Mouse (Mus musculus) forebrain, embryonic 14.5 days (tissue): ENCODE measurements around the gene C1qtnf2. TPM values are rescaled to one million over a fixed set of nuclear protein-coding genes. Genes with fewer than 3 reads are reported as not detected.

Experiments used
- ATAC-seq: fragments of 200-750 bp; cut with Nextera tagmentation; 2 replicates; pipeline ENCODE4 v1.8.0; 2017; ENCODE audit warnings: mild to moderate bottlenecking, moderate library complexity
- DNase-seq: peaks from one replicate; pipeline ENCODE4 v3.0.0-alpha.2; 2015; ENCODE audit warnings: low spot score
- H3K27ac ChIP-seq: fragments of 300-500 bp; sonication (generic); 2 replicates; pipeline ENCODE4 v1.5.1; 2014; ENCODE audit warnings: low read depth, mild to moderate bottlenecking, control low read depth, low read length, moderate library complexity
- H3K27me3 ChIP-seq: fragments of 300-500 bp; sonication (generic); replicated peaks from 2 replicates; pipeline ENCODE4 v1.6.1; 2014; ENCODE audit warnings: low read length, control low read depth, mixed read lengths; ENCODE audit not compliant: control insufficient read depth, insufficient read depth
- H3K36me3 ChIP-seq: fragments of 300-500 bp; sonication (generic); 2 replicates; pipeline ENCODE4 v1.6.1; 2014; ENCODE audit warnings: low read length, control low read depth; ENCODE audit not compliant: control insufficient read depth, insufficient read depth
- H3K4me1 ChIP-seq: fragments of 300-500 bp; sonication (generic); 2 replicates; pipeline ENCODE4 v1.6.1; 2014; ENCODE audit warnings: antibody characterized with exemption, low read length, control low read depth; ENCODE audit not compliant: control insufficient read depth, insufficient read depth
- H3K4me2 ChIP-seq: fragments of 300-500 bp; sonication (generic); 2 replicates; pipeline ENCODE4 v1.6.1; 2014; ENCODE audit warnings: mild to moderate bottlenecking, control low read depth, low read length
- H3K4me3 ChIP-seq: fragments of 300-500 bp; sonication (generic); 2 replicates; pipeline ENCODE4 v1.5.1; 2014; ENCODE audit warnings: low read depth, low read length, control low read depth
- H3K9ac ChIP-seq: fragments of 300-500 bp; sonication (generic); 2 replicates; pipeline ENCODE4 v1.6.1; 2014; ENCODE audit warnings: mild to moderate bottlenecking, low read length, control low read depth, moderate library complexity
- H3K9me3 ChIP-seq: fragments of 300-500 bp; sonication (generic); replicated peaks from 2 replicates; pipeline ENCODE4 v1.6.1; 2016; ENCODE audit warnings: low read length, control low read depth, mixed read lengths; ENCODE audit not compliant: control insufficient read depth
- WGBS: fragments of 180-500 bp; shearing (Covaris S2); extraction: QIAGEN DNeasy Blood & Tissue Kit; methylation state at CpG from one replicate; pipeline ENCODE4 v1.1.7; 2014; 5-methylcytosine and 5-hydroxymethylcytosine counted together
- polyA plus RNA-seq: library from polyadenylated mRNA; unstranded; fragments of >200 nt; fragmentation: Nextera tagmentation; extraction: Ambion mirVana; gene quantifications from 2 replicates; pipeline ENCODE4 v1.2.1, GENCODE M21; 2014

C1qtnf2 gene
- polyA plus RNA-seq, 1 experiment from 2014 or later, result 5.6 TPM

DNA sequence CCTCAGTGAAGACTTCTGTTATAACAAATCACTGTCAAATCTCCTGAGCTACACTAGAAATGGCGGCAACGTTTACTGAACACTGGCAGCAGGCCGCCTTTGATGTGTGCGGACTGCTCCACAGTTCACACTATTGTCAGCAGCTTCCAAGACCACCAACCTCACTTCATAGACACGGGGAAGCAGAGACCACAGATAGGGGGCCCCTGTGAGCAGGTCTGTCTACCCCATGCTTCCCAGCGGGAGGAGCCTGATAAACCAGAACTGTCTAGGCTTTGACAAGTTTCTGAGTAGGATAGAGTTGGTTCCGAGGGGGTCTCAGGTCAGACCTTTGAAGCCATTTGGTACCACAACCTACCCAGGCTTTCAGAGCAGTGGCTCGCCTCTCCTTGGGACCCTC lies 21.0 kb downstream of the C1qtnf2 start:
- Histone ChIP-seq H3K4me3 (no peak overlapping the region), H3K4me1 (no peaks in the 10 kb centered on the region), H3K27ac (no peak overlapping the region), H3K9ac (no peak overlapping the region), H3K36me3 (no peaks in the 10 kb centered on the region), H3K9me3 (no peaks in the 10 kb centered on the region), H3K27me3 (no peaks in the 10 kb centered on the region), H3K4me2 (no peak overlapping the region)
- WGBS, result 51% methylated on average over 8 of the region's 8 CpGs
- DNase-seq, result peak; percentile 27
- ATAC-seq, result peak; percentile 28; the same call in 1 of the 2 replicates

GRCm38 (mm10) chr11:43495532-43495931 lies 21.5 kb downstream of the C1qtnf2 start:
- H3K9ac ChIP-seq, result no peak overlapping the region
- H3K36me3 ChIP-seq, result no peaks in the 10 kb centered on the region
- no peak overlapping the region for H3K27ac ChIP-seq
- H3K4me1 ChIP-seq, result no peaks in the 10 kb centered on the region
- ATAC-seq, result no peak
- 42% methylated on average over 3 of the region's 3 CpGs for WGBS
- H3K4me3 ChIP-seq, result no peak overlapping the region
- DNase-seq, result peak; percentile 47
- H3K4me2 ChIP-seq, result no peak overlapping the region
- no peaks in the 10 kb centered on the region for H3K27me3 ChIP-seq
- H3K9me3 ChIP-seq, result no peaks in the 10 kb centered on the region

GRCm38 (mm10) chr11:43501256-43501655 lies 27.2 kb downstream of the C1qtnf2 start:
- 80% methylated on average over 6 of the region's 6 CpGs for WGBS
- H3K9ac ChIP-seq, result no peak overlapping the region
- DNase-seq (no peak), ATAC-seq (no peak)
- no peak overlapping the region for H3K4me2 ChIP-seq
- no peaks in the 10 kb centered on the region for H3K4me1 ChIP-seq
- no peak overlapping the region for H3K27ac ChIP-seq
- H3K27me3 ChIP-seq, result no peaks in the 10 kb centered on the region
- no peaks in the 10 kb centered on the region for H3K9me3 ChIP-seq
- H3K36me3 ChIP-seq, result no peaks in the 10 kb centered on the region
- H3K4me3 ChIP-seq, result no peak overlapping the region

DNA sequence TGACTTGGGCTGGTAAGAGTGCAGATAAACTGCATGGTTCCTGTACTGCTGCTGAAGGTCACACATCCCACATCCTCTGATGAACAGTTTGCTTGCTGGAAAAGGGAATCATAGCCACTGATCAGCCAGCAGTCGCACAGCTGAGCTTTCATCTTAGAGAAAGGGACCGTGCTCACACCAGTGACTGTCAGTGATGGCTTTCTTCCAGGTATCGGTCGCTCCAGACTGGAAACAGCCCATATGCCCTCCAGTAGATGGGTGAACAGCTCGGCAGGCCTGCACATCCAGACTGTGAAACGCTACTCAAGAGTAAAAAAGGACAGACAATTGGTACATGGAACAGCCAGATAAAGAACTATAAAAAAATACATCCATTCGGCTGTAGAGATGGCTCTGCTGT lies 31.1 kb downstream of the C1qtnf2 start:
- WGBS, result 78% methylated on average over 7 of the region's 7 CpGs
- no peaks in the 10 kb centered on the region for H3K36me3 ChIP-seq
- ATAC-seq, result no peak
- H3K27ac ChIP-seq, result no peak overlapping the region
- no peak overlapping the region for H3K4me3 ChIP-seq
- no peak overlapping the region for H3K4me2 ChIP-seq
- H3K27me3 ChIP-seq, result no peaks in the 10 kb centered on the region
- no peak for DNase-seq
- H3K4me1 ChIP-seq, result no peaks in the 10 kb centered on the region
- H3K9ac ChIP-seq, result no peak overlapping the region
- no peaks in the 10 kb centered on the region for H3K9me3 ChIP-seq

- H3K4me1 ChIP-seq, result no peaks in the 10 kb centered on the region
- no peaks in the 10 kb centered on the region for H3K36me3 ChIP-seq
- ATAC-seq (no peak), DNase-seq (no peak)
- no peak overlapping the region for H3K4me2 ChIP-seq
- no peak overlapping the region for H3K27ac ChIP-seq
- H3K9me3 ChIP-seq, result no peaks in the 10 kb centered on the region
- no peaks in the 10 kb centered on the region for H3K27me3 ChIP-seq
- H3K9ac ChIP-seq, result no peak overlapping the region
- no peak overlapping the region for H3K4me3 ChIP-seq
- 84% methylated on average over 6 of the region's 6 CpGs for WGBS
Measured at GRCm38 (mm10) chr11:43507976-43508375, 33.9 kb downstream of the C1qtnf2 start.

DNA sequence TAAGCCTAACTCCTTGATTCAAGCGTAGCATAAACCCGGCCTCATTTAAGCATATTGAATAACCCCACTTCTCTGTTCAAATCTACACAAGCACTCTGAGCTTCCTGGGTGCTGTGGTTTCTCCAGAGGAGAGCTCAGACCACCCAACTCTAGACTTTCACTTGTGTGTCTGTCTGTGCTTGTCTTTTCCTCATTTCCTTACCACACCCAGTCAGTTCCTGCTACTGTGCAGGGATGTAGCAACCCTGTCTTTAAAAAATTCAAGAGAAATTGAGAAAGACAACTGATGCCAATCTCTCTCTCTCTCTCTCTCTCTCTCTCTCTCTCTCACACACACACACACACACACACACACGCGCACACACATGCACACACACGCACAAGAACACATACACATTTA lies 35.8 kb downstream of the C1qtnf2 start:
- no peaks in the 10 kb centered on the region for H3K9me3 ChIP-seq
- no peak overlapping the region for H3K9ac ChIP-seq
- no peak overlapping the region for H3K4me2 ChIP-seq
- ATAC-seq (no peak), DNase-seq (no peak)
- H3K4me1 ChIP-seq, result no peaks in the 10 kb centered on the region
- no peak overlapping the region for H3K4me3 ChIP-seq
- H3K27me3 ChIP-seq, result no peaks in the 10 kb centered on the region
- no peaks in the 10 kb centered on the region for H3K36me3 ChIP-seq
- no peak overlapping the region for H3K27ac ChIP-seq
- WGBS, result 92% methylated on average over 5 of the region's 5 CpGs

GRCm38 (mm10) chr11:43512661-43513190 lies 38.6 kb downstream of the C1qtnf2 start:
- no peaks in the 10 kb centered on the region for H3K27me3 ChIP-seq
- WGBS, result 83% methylated on average over 2 of the region's 2 CpGs

DNA sequence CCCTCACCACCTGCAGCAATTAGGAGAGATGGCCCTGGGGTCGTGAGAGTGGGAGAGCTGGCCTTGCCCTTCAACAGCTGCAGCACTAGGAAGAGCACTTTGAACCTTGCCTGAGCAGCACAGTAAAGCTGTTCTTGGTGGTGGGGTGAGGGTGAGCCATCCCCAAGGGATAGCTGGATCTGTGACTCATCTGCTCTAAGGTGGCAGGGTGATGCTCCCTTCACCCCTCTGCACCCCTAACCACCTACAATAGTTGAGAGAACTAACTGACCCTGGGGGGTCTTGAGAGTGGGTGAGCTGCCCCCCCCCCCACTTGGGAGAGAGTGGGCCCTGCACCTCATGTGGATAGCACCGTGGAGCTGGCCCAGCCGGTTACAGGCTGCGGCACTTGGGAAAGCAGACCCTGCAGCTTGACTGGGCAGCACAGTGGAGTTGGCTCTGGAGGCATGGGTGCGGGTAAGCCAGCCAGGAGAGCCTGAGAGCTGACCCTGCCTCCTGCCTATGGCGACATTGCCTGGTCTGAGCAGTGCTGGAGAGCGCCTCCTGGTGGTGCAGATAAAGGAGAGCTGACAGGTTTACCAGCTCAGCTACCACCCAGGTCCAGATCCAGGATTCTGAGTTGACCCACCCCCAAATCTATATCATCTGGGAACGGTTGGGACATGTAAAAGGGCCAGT lies 42.4 kb downstream of the C1qtnf2 start:
- DNase-seq, result peak; percentile 36

More at GRCm38 (mm10) chr11:43512661-43513190, 38.6 kb downstream of the C1qtnf2 start:
- no peak overlapping the region for H3K4me3 ChIP-seq
- H3K36me3 ChIP-seq, result no peaks in the 10 kb centered on the region
- H3K4me1 ChIP-seq, result no peaks in the 10 kb centered on the region
- DNase-seq (no peak), ATAC-seq (no peak)
- H3K9ac ChIP-seq, result no peak overlapping the region
- no peaks in the 10 kb centered on the region for H3K9me3 ChIP-seq
- no peak overlapping the region for H3K4me2 ChIP-seq
- no peak overlapping the region for H3K27ac ChIP-seq

GRCm38 (mm10) chr11:43517641-43518040 lies 43.6 kb downstream of the C1qtnf2 start:
- 79% methylated on average over 11 of the region's 11 CpGs for WGBS
- no peak for ATAC-seq
- no peaks in the 10 kb centered on the region for H3K27me3 ChIP-seq
- H3K27ac ChIP-seq, result no peak overlapping the region
- H3K9me3 ChIP-seq, result no peaks in the 10 kb centered on the region
- no peaks in the 10 kb centered on the region for H3K4me1 ChIP-seq
- H3K9ac ChIP-seq, result no peak overlapping the region
- no peaks in the 10 kb centered on the region for H3K36me3 ChIP-seq
- H3K4me3 ChIP-seq, result no peak overlapping the region
- DNase-seq, result no peak
- H3K4me2 ChIP-seq, result no peak overlapping the region

More for the DNA sequence above, 42.4 kb downstream of the C1qtnf2 start:
- Histone ChIP-seq H3K4me1 (no peaks in the 10 kb centered on the region), H3K27ac (no peak overlapping the region), H3K4me2 (no peak overlapping the region), H3K4me3 (no peak overlapping the region), H3K9me3 (no peaks in the 10 kb centered on the region), H3K27me3 (no peaks in the 10 kb centered on the region), H3K36me3 (no peaks in the 10 kb centered on the region), H3K9ac (no peak overlapping the region)
- WGBS, result 39% methylated on average over 8 of the region's 8 CpGs
- ATAC-seq, result 0 out of 2 replicates have a peak, but pooled peaks have one; percentile 32
